Mouse (Mus musculus): ENCODE measurements around the gene Gramd1b. TPM values are rescaled to one million over a fixed set of nuclear protein-coding genes. Genes with fewer than 3 reads are reported as not detected.

Gene Gramd1b
- polyA plus RNA-seq, 1 experiment from 2014 or later: 2.2 TPM

DNA sequence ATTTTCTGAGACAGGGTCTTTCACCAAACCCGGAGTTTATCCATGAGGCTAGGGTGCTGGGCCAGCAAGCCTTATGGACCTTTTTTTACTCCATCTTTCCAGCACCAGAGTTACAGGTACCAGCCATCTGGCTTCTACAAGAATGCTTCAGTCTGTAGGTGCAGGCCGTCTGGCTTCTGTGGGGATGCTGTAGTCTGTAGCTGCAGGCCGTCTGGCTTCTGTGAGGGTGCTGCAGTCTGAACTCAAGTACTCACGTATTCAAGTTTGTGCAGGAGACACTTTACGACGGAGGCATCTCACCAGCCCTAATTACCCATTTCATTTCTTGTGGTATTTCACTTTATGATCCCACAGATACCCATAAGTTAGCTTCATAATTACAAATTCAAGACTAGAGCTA lies 14.0 kb upstream of the Gramd1b start:
- WGBS: 83% methylated on average over 6 of the region's 6 CpGs
- H3K27me3 ChIP-seq (replicated peaks; ENCODE audit: insufficient read depth, low read length): no peaks in the 10 kb centered on the region
- no peaks in the 10 kb centered on the region for H3K9me3 ChIP-seq (ENCODE audit: low read length)
- no peak for TF ChIP-seq EP300 (IDR thresholded peaks at IDR 0.05)
- TF ChIP-seq CTCF (IDR thresholded peaks at IDR 0.05): no peak
- H3K27ac ChIP-seq (ENCODE audit: low read length): no peak overlapping the region
- no peaks in the 10 kb centered on the region for H3K4me1 ChIP-seq (ENCODE audit: insufficient read depth, low read depth, low read length)
- DNase-seq (ENCODE audit: low spot score) (no peak), ATAC-seq (no peak)
- H3K36me3 ChIP-seq (ENCODE audit: insufficient read depth, low read length): no peaks in the 10 kb centered on the region
- H3K9ac ChIP-seq (replicated peaks; ENCODE audit: low read depth): no peak overlapping the region
- H3K4me2 ChIP-seq (replicated peaks; ENCODE audit: low read depth, low read length): no peak overlapping the region
- H3K4me3 ChIP-seq (ENCODE audit: low read depth, low read length): no peak overlapping the region

DNA sequence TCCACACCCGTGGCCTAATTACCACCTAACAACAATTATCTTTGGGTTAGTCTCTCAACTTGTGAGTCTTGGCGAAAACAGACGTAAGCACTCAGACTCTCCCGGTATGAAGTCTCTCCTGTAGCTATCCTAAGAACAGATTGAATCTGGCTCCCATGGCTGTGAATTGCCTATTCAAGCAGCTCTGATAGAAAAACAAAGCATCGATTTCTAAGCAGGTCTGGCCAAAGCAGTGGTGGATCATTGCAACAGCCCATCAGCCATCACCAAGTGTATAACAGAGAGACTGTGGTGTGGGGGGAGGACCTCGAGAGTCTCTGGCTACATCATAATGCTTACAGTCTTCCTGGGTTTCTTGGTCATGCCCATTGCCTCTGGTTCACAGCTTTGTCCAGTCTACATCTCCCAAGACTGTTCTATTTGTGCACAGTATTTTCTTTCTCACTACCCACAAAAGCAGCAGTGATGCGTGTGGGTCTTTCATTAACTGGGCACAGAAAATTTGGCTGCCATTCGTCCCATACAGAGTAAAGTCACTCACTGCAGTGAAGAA lies 8.5 kb upstream of the Gramd1b start:
- H3K27me3 ChIP-seq (replicated peaks; ENCODE audit: insufficient read depth, low read length): no peaks in the 10 kb centered on the region
- 82% methylated on average over 8 of the region's 8 CpGs for whole genome bisulfite sequencing
- no peak overlapping the region for H3K4me2 ChIP-seq (replicated peaks; ENCODE audit: low read depth, low read length)
- H3K4me1 ChIP-seq (ENCODE audit: insufficient read depth, low read depth, low read length): 0 out of 2 replicates have a peak, but pooled peaks cover 3% of the 10 kb centered on the region
- H3K9me3 ChIP-seq (ENCODE audit: low read length): no peaks in the 10 kb centered on the region
- ATAC-seq: no peak
- no peak overlapping the region for H3K4me3 ChIP-seq (ENCODE audit: low read depth, low read length)
- no peaks in the 10 kb centered on the region for H3K36me3 ChIP-seq (ENCODE audit: insufficient read depth, low read length)
- no peak overlapping the region for H3K27ac ChIP-seq (ENCODE audit: low read length)
- no peak overlapping the region for H3K9ac ChIP-seq (replicated peaks; ENCODE audit: low read depth)
- DNase-seq (ENCODE audit: low spot score): no peak
- TF ChIP-seq EP300 (IDR thresholded peaks at IDR 0.05) (no peak), CTCF (IDR thresholded peaks at IDR 0.05) (no peak)

DNA sequence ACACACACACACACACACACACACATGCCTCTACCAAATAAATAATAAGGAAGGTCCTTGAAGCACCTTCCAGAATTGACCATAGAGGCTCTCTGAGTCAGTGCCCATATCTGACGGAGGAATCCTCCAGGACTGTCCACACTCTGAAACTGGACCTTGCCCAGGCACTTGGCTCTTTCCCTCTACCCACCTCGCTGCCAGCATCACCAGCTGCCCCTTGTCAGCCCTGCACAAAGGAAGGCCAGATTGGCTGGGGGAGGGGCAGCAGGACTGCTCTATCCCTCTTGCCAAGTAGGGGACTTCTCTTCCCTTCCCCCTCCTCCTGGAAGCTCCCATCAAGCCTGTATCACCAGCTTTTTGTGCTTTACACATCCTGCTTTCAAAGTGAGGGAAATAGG lies 6.5 kb upstream of the Gramd1b start:
- H3K27me3 ChIP-seq (replicated peaks; ENCODE audit: insufficient read depth, low read length): no peaks in the 10 kb centered on the region
- peak; percentile 51 for DNase-seq (ENCODE audit: low spot score)
- no peaks in the 10 kb centered on the region for H3K36me3 ChIP-seq (ENCODE audit: insufficient read depth, low read length)
- H3K9ac ChIP-seq (replicated peaks; ENCODE audit: low read depth): no peak overlapping the region
- no peaks in the 10 kb centered on the region for H3K9me3 ChIP-seq (ENCODE audit: low read length)
- ATAC-seq: peak; percentile 47; the same call in 1 of the 2 replicates
- no peak for TF ChIP-seq EP300 (IDR thresholded peaks at IDR 0.05)
- no peak for TF ChIP-seq CTCF (IDR thresholded peaks at IDR 0.05)
- no peak overlapping the region for H3K4me3 ChIP-seq (ENCODE audit: low read depth, low read length)
- 25% methylated on average over 2 of the region's 2 CpGs for WGBS
- no peak overlapping the region for H3K4me2 ChIP-seq (replicated peaks; ENCODE audit: low read depth, low read length)
- 0 out of 2 replicates have a peak, but pooled peaks cover 3% of the 10 kb centered on the region for H3K4me1 ChIP-seq (ENCODE audit: insufficient read depth, low read depth, low read length)
- H3K27ac ChIP-seq (ENCODE audit: low read length): no peak overlapping the region

DNA sequence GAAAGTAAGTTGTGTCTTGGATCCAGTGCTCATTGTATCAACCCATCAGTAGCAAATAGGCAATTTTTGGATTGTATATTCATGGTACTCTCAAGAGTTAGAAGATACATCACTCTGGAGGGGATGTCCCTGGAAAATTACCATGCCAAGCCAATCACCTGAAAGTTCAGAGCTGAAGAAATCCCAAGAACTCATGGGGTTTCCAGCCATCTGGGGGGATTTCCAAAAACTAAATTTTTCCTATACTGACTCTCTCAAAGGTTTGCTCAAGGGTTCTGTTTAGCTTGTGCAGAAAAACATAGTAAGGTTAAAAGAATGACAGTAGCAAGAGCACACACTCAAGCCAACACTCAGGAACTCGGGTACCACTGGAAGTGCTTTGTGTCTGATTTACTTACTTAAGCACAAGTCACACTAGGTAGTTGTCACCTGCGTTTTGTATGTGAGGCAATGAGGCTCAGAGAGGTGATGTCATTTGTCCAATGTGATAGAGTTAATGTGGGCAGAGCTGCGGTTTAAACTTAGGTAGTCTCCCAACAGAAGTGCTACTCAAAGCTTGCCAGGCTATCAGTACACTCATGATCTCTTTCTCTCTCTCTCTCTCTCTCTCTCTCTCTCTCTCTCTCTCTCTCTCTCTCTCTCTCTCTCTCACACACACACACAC lies 6.0 kb upstream of the Gramd1b start:
- ATAC-seq (no peak), DNase-seq (ENCODE audit: low spot score) (no peak)
- Histone ChIP-seq H3K4me2 (replicated peaks; ENCODE audit: low read depth, low read length) (no peak overlapping the region), H3K4me3 (ENCODE audit: low read depth, low read length) (no peak overlapping the region), H3K9me3 (ENCODE audit: low read length) (no peaks in the 10 kb centered on the region), H3K36me3 (ENCODE audit: insufficient read depth, low read length) (no peaks in the 10 kb centered on the region), H3K27me3 (replicated peaks; ENCODE audit: insufficient read depth, low read length) (no peaks in the 10 kb centered on the region), H3K9ac (replicated peaks; ENCODE audit: low read depth) (no peak overlapping the region), H3K27ac (ENCODE audit: low read length) (no peak overlapping the region), H3K4me1 (ENCODE audit: insufficient read depth, low read depth, low read length) (0 out of 2 replicates have a peak, but pooled peaks cover 3% of the 10 kb centered on the region)
- 46% methylated on average over 3 of the region's 3 CpGs for WGBS
- TF ChIP-seq CTCF (IDR thresholded peaks at IDR 0.05) (no peak), EP300 (IDR thresholded peaks at IDR 0.05) (no peak)

DNA sequence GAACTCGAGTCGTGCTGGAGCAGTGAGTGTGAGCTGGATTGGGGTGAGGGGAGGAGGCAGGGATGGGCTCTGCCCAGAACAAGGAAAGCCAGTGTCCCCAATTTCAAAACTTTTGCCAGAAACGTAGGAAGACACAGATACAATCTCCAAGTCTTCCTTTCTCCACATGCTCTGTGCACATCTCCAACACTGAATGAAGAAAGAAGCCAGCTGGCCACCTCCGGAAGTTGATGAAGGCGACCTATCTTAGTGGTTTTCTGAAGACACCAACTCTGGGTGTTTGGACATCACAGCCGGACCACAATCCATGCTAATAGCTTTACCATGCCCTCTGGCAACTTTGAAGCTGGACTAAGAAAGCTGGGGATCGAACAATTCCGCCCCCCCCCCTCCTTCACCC lies 647 bp downstream of the Gramd1b start:
- Histone ChIP-seq H3K4me3 (ENCODE audit: low read depth, low read length) (peak overlapping the region; percentile 30; the same call in 1 of the 2 replicates), H3K36me3 (ENCODE audit: insufficient read depth, low read length) (no peaks in the 10 kb centered on the region), H3K4me2 (replicated peaks; ENCODE audit: low read depth, low read length) (peak overlapping the region; percentile 58; the same call in 1 of the 2 replicates), H3K9ac (replicated peaks; ENCODE audit: low read depth) (no peak overlapping the region), H3K27ac (ENCODE audit: low read length) (no peak overlapping the region), H3K4me1 (ENCODE audit: insufficient read depth, low read depth, low read length) (no peaks in the 10 kb centered on the region), H3K9me3 (ENCODE audit: low read length) (no peaks in the 10 kb centered on the region), H3K27me3 (replicated peaks; ENCODE audit: insufficient read depth, low read length) (peaks cover 12% of the 10 kb centered on the region; the same call in 1 of the 2 replicates)
- ATAC-seq (no peak), DNase-seq (ENCODE audit: low spot score) (no peak)
- WGBS: 64% methylated on average over 8 of the region's 8 CpGs
- TF ChIP-seq EP300 (IDR thresholded peaks at IDR 0.05): no peak
- no peak for TF ChIP-seq CTCF (IDR thresholded peaks at IDR 0.05)

DNA sequence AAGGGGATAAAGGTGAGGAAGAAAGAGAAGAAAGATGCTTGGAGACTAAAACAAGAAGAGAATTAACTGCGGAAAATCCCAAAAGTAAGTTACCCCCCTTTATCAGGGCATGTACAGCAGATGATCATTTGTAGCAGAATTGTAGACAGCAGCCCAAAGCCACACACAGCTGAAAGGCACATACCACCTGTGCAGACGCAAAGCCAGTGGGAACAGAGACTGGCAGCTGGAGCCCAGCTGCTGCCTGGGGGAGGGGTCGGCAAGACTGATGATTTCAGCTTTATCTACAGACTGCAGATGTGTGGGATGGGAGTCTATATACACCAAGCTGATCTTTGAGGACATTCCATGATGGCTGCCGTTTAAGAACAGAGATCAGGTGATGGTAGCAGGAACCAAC lies 2.5 kb downstream of the Gramd1b start:
- no peaks in the 10 kb centered on the region for H3K4me1 ChIP-seq (ENCODE audit: insufficient read depth, low read depth, low read length)
- no peaks in the 10 kb centered on the region for H3K9me3 ChIP-seq (ENCODE audit: low read length)
- H3K4me2 ChIP-seq (replicated peaks; ENCODE audit: low read depth, low read length): no peak overlapping the region
- H3K27ac ChIP-seq (ENCODE audit: low read length): no peak overlapping the region
- H3K36me3 ChIP-seq (ENCODE audit: insufficient read depth, low read length): no peaks in the 10 kb centered on the region
- ATAC-seq (no peak), DNase-seq (ENCODE audit: low spot score) (no peak)
- 59% methylated on average over 4 of the region's 4 CpGs for WGBS
- TF ChIP-seq EP300 (IDR thresholded peaks at IDR 0.05) (no peak), CTCF (IDR thresholded peaks at IDR 0.05) (no peak)
- H3K9ac ChIP-seq (replicated peaks; ENCODE audit: low read depth): no peak overlapping the region
- H3K4me3 ChIP-seq (ENCODE audit: low read depth, low read length): no peak overlapping the region
- peaks cover 12% of the 10 kb centered on the region; the same call in 1 of the 2 replicates for H3K27me3 ChIP-seq (replicated peaks; ENCODE audit: insufficient read depth, low read length)
